Mouse (Mus musculus): ENCODE data around the gene Glis1.

DNA sequence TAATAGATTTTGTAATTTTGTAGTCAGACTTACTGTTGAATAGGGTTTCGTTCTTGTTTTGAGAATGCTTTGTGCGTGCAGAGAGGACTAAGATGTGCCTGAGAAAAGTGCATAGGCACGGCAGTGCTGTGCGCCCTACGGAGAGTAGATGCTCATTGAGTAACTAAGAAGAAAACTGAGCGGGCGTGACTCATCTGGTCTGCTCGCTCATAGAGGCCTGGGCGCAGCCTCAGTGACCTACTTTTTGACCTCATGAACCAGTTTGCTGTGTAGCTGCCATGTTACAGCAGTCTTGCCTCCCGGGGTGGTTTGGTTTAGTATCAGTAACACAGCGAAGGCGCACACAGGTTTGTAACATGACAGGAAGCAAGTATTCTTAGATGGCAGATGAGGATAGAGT is 8.8 kb upstream of the Glis1 start:
- TF ChIP-seq CTCF (IDR thresholded peaks at IDR 0.05; ENCODE audit: low read depth) (no peak), EP300 (IDR thresholded peaks at IDR 0.05; ENCODE audit: low read depth) (no peak)

All from heart, postnatal 0 days (tissue).